8 mouse cellular contexts compared by ENCODE assay signal in genomic region chr16:38091041-38091440, GRCm38 (mm10). TPM values are rescaled to one million over a fixed set of nuclear protein-coding genes. Genes with fewer than 3 reads are reported as not detected.
A peak's percentile ranks its signal among the peaks of the same experiment; 100 is the strongest.
DNase-seq lines count a peak whose midpoint lies in the region; ATAC-seq and TF ChIP-seq lines count a peak whose summit lies in the region.

No protein-coding gene starts in this region.

- H3K4me3 ChIP-seq in lung, embryonic 15.5 days = peak overlapping the region; percentile 99
- peak overlapping the region; percentile 93 for H3K4me3 ChIP-seq in embryonic facial prominence, embryonic 14.5 days (ENCODE audit: low read depth, low read length)
- H3K4me3 ChIP-seq in limb, embryonic 11.5 days (ENCODE audit: low read depth, low read length) = peak overlapping the region; percentile 80
- peak overlapping the region; percentile 97 for H3K4me3 ChIP-seq in olfactory bulb, adult 2 months (ENCODE audit: insufficient read depth, low read depth, low read length)

- no peak for ATAC-seq in lung, embryonic 15.5 days (ENCODE audit: borderline replicate concordance, extremely low read depth, low FRiP score, low TSS enrichment)
- no peak for ATAC-seq in embryonic facial prominence, embryonic 14.5 days (ENCODE audit: low read depth)
- ATAC-seq in limb, embryonic 11.5 days (ENCODE audit: insufficient number of reproducible peaks, low FRiP score, low TSS enrichment, low read depth) = no peak

- H3K4me1 ChIP-seq in lung, embryonic 15.5 days = peaks cover 48% of the 10 kb centered on the region
- peaks cover 29% of the 10 kb centered on the region for H3K4me1 ChIP-seq in embryonic facial prominence, embryonic 14.5 days (ENCODE audit: control insufficient read depth, insufficient read depth, low read length)
- peaks cover 11% of the 10 kb centered on the region; the same call in 1 of the 2 replicates for H3K4me1 ChIP-seq in limb, embryonic 11.5 days (ENCODE audit: control insufficient read depth, insufficient read depth, low read length)
- peaks cover 6% of the 10 kb centered on the region; the same call in 1 of the 2 replicates for H3K4me1 ChIP-seq in olfactory bulb, adult 2 months (ENCODE audit: control insufficient read depth, insufficient read depth, low read length)

- no peaks in the 10 kb centered on the region for H3K36me3 ChIP-seq in lung, embryonic 15.5 days
- H3K36me3 ChIP-seq in embryonic facial prominence, embryonic 14.5 days (ENCODE audit: control insufficient read depth, insufficient read depth, low read length) = 0 out of 2 replicates have a peak, but pooled peaks cover 6% of the 10 kb centered on the region
- 0 out of 2 replicates have a peak, but pooled peaks cover 2% of the 10 kb centered on the region for H3K36me3 ChIP-seq in limb, embryonic 11.5 days (ENCODE audit: control insufficient read depth, insufficient read depth, low read length)

- TF ChIP-seq POLR2A in olfactory bulb, adult 2 months (IDR thresholded peaks at IDR 0.05; ENCODE audit: insufficient read depth, low read depth, low read length) = no peak

- peak overlapping the region; percentile 64 for H3K4me2 ChIP-seq in lung, embryonic 15.5 days
- H3K4me2 ChIP-seq in embryonic facial prominence, embryonic 14.5 days (ENCODE audit: low read depth, low read length) = peak overlapping the region; percentile 73
- H3K4me2 ChIP-seq in limb, embryonic 11.5 days (ENCODE audit: low read depth, severe bottlenecking) = peak overlapping the region; percentile 69

- TF ChIP-seq CTCF in olfactory bulb, adult 2 months (IDR thresholded peaks at IDR 0.05; ENCODE audit: insufficient read depth, low read depth, low read length) = no peak

- no peaks in the 10 kb centered on the region for H3K27me3 ChIP-seq in lung, embryonic 15.5 days
- H3K27me3 ChIP-seq in embryonic facial prominence, embryonic 14.5 days (replicated peaks; ENCODE audit: control insufficient read depth, insufficient read depth, low read length) = no peaks in the 10 kb centered on the region
- no peaks in the 10 kb centered on the region for H3K27me3 ChIP-seq in limb, embryonic 11.5 days (ENCODE audit: control insufficient read depth, insufficient read depth, low read length)

- H3K27ac ChIP-seq in lung, embryonic 15.5 days = peak overlapping the region; percentile 100; the same call in 1 of the 2 replicates
- H3K27ac ChIP-seq in embryonic facial prominence, embryonic 14.5 days (replicated peaks; ENCODE audit: low read depth, low read length) = peak overlapping the region; percentile 100; the same call in 1 of the 2 replicates
- no peak overlapping the region for H3K27ac ChIP-seq in limb, embryonic 11.5 days (replicated peaks; ENCODE audit: low read depth, low read length)
- no peak overlapping the region for H3K27ac ChIP-seq in olfactory bulb, adult 2 months (ENCODE audit: insufficient read depth, low read depth, low read length)

- DNase-seq in lung, postnatal 14 days = no peak
- no peak for DNase-seq in embryonic facial prominence, embryonic 14.5 days (ENCODE audit: low spot score)
- no peak for DNase-seq in limb, embryonic 11.5 days (ENCODE audit: low spot score)
- no peak for DNase-seq in layer of hippocampus, adult 9-10 months (ENCODE audit: low spot score)
- no peak for DNase-seq in cerebellum, postnatal 25 days
- DNase-seq in kidney, adult 8-10 months = no peak

- H3K9me3 ChIP-seq in lung, embryonic 15.5 days = no peaks in the 10 kb centered on the region
- H3K9me3 ChIP-seq in embryonic facial prominence, embryonic 14.5 days (ENCODE audit: control insufficient read depth, low read length) = no peaks in the 10 kb centered on the region
- no peaks in the 10 kb centered on the region for H3K9me3 ChIP-seq in limb, embryonic 11.5 days (ENCODE audit: control insufficient read depth, low read length)

- WGBS in lung, embryonic 15.5 days = under 1% methylated on average over 5 of the region's 5 CpGs
- WGBS in embryonic facial prominence, embryonic 14.5 days = 0% methylated on average over 5 of the region's 5 CpGs
- WGBS in limb, embryonic 11.5 days = under 1% methylated on average over 5 of the region's 5 CpGs
- WGBS in olfactory bulb, adult 2 months = under 1% methylated on average over 5 of the region's 5 CpGs

- peak overlapping the region; percentile 83 for H3K9ac ChIP-seq in lung, embryonic 15.5 days
- peak overlapping the region; percentile 97 for H3K9ac ChIP-seq in embryonic facial prominence, embryonic 14.5 days (ENCODE audit: low read depth, low read length)
- peak overlapping the region; percentile 73 for H3K9ac ChIP-seq in limb, embryonic 11.5 days (ENCODE audit: low read length)

RNA-seq across cellular contexts. Expression of gene Gsk3b, which starts 2.2 kb away (rescaled TPM):
- 51.1 and 52.7 TPM in 2 replicates for polyA plus RNA-seq in lung, embryonic 15.5 days (2015; fragmentation: Nextera tagmentation; extraction: Ambion mirVana)
- polyA plus RNA-seq in embryonic facial prominence, embryonic 14.5 days (2014; fragmentation: Nextera tagmentation; extraction: Ambion mirVana) = 54.2 and 60.3 TPM in 2 replicates
- 67.5 and 70.4 TPM in 2 replicates for polyA plus RNA-seq in limb, embryonic 11.5 days (2014; fragmentation: Nextera tagmentation; extraction: Ambion mirVana)
- 55.0 and 135 TPM in 2 replicates for polyA plus RNA-seq in olfactory bulb, adult 2 months (2012; ENCODE audit: insufficient read depth, insufficient read length, low replicate concordance, missing spikeins)

Comparison
In these comparisons a context has a peak if more than half of its experiments do, and no peak if none do; other contexts are left out.
1. H3K27ac ChIP-seq: peak in lung, embryonic 15.5 days (single experiment) and embryonic facial prominence, embryonic 14.5 days (single experiment); none in limb, embryonic 11.5 days (single experiment) and olfactory bulb, adult 2 months (single experiment).
2. Peak in every context shown above with its lines, with median percentiles within 50 percentile points of each other: H3K4me2 ChIP-seq, H3K4me3 ChIP-seq and H3K9ac ChIP-seq.